Mouse (Mus musculus): ENCODE results near the gene Slc9a1. TPM values are rescaled to one million over a fixed set of nuclear protein-coding genes. Genes with fewer than 3 reads are reported as not detected.

The Slc9a1 gene
- polyA plus RNA-seq, 1 experiment from 2014 or later: 5.6 TPM

- 77% methylated on average over 7 of the region's 7 CpGs for WGBS
- Histone ChIP-seq H3K4me1 (peaks cover 20% of the 10 kb centered on the region), H3K9ac (0 out of 2 replicates have a peak overlapping the region, but pooled peaks have one; percentile 17), H3K9me3 (replicated peaks) (no peaks in the 10 kb centered on the region), H3K4me3 (no peak overlapping the region), H3K36me3 (ENCODE audit: poor library complexity, severe bottlenecking) (peaks cover 12% of the 10 kb centered on the region), H3K4me2 (no peak overlapping the region), H3K27ac (peak overlapping the region; percentile 57), H3K27me3 (no peaks in the 10 kb centered on the region)
- no peak for ATAC-seq
These were observed 38.5 kb downstream of the Slc9a1 start for GRCm38 (mm10) chr4:133408006-133408405.

GRCm38 (mm10) chr4:133410994-133411393 is 41.5 kb downstream of the Slc9a1 start:
- no peak for ATAC-seq
- H3K27me3 ChIP-seq: no peaks in the 10 kb centered on the region
- H3K9me3 ChIP-seq (replicated peaks): no peaks in the 10 kb centered on the region
- peaks cover 25% of the 10 kb centered on the region for H3K36me3 ChIP-seq (ENCODE audit: poor library complexity, severe bottlenecking)
- 93% methylated on average over 14 of the region's 14 CpGs for WGBS
- H3K9ac ChIP-seq: no peak overlapping the region
- H3K27ac ChIP-seq: no peak overlapping the region
- peaks cover 20% of the 10 kb centered on the region for H3K4me1 ChIP-seq
- H3K4me2 ChIP-seq: no peak overlapping the region
- no peak overlapping the region for H3K4me3 ChIP-seq

- H3K4me2 ChIP-seq: no peak overlapping the region
- 91% methylated on average over 14 of the region's 14 CpGs for WGBS
These were observed 42.6 kb downstream of the Slc9a1 start for GRCm38 (mm10) chr4:133412096-133412495.

GRCm38 (mm10) chr4:133412575-133413540 is 43.4 kb downstream of the Slc9a1 start:
- Histone ChIP-seq H3K36me3 (ENCODE audit: poor library complexity, severe bottlenecking) (peaks cover 40% of the 10 kb centered on the region), H3K4me2 (no peak overlapping the region), H3K9me3 (replicated peaks) (no peaks in the 10 kb centered on the region), H3K27me3 (no peaks in the 10 kb centered on the region), H3K4me3 (no peak overlapping the region), H3K4me1 (peaks cover 4% of the 10 kb centered on the region), H3K27ac (no peak overlapping the region), H3K9ac (no peak overlapping the region)
- ATAC-seq: no peak
- 93% methylated on average over 16 of the region's 16 CpGs for WGBS

More at GRCm38 (mm10) chr4:133412096-133412495, 42.6 kb downstream of the Slc9a1 start:
- no peak for ATAC-seq
- no peak overlapping the region for H3K4me3 ChIP-seq
- no peak overlapping the region for H3K9ac ChIP-seq
- no peaks in the 10 kb centered on the region for H3K27me3 ChIP-seq
- H3K27ac ChIP-seq: no peak overlapping the region
- H3K9me3 ChIP-seq (replicated peaks): no peaks in the 10 kb centered on the region
- peaks cover 12% of the 10 kb centered on the region for H3K4me1 ChIP-seq
- H3K36me3 ChIP-seq (ENCODE audit: poor library complexity, severe bottlenecking): peaks cover 36% of the 10 kb centered on the region

- Histone ChIP-seq H3K4me3 (no peak overlapping the region), H3K9me3 (replicated peaks) (no peaks in the 10 kb centered on the region), H3K27me3 (no peaks in the 10 kb centered on the region), H3K27ac (no peak overlapping the region), H3K4me1 (no peaks in the 10 kb centered on the region), H3K4me2 (no peak overlapping the region), H3K9ac (no peak overlapping the region), H3K36me3 (ENCODE audit: poor library complexity, severe bottlenecking) (peaks cover 48% of the 10 kb centered on the region)
- WGBS: 92% methylated on average over 7 of the region's 7 CpGs
- ATAC-seq: no peak
These were observed 44.1 kb downstream of the Slc9a1 start for GRCm38 (mm10) chr4:133413617-133414016.

- WGBS: 68% methylated on average over 4 of the region's 4 CpGs
- Histone ChIP-seq H3K27me3 (no peaks in the 10 kb centered on the region), H3K4me2 (no peak overlapping the region), H3K4me3 (no peak overlapping the region), H3K4me1 (no peaks in the 10 kb centered on the region), H3K9ac (no peak overlapping the region), H3K36me3 (ENCODE audit: poor library complexity, severe bottlenecking) (peaks cover 50% of the 10 kb centered on the region), H3K27ac (no peak overlapping the region), H3K9me3 (replicated peaks) (no peaks in the 10 kb centered on the region)
- no peak for ATAC-seq
These were observed 45.4 kb downstream of the Slc9a1 start for GRCm38 (mm10) chr4:133414920-133415319.

- Histone ChIP-seq H3K9me3 (replicated peaks) (no peaks in the 10 kb centered on the region), H3K36me3 (ENCODE audit: poor library complexity, severe bottlenecking) (peaks cover 59% of the 10 kb centered on the region), H3K4me2 (no peak overlapping the region), H3K27ac (no peak overlapping the region), H3K27me3 (no peaks in the 10 kb centered on the region), H3K9ac (no peak overlapping the region), H3K4me3 (no peak overlapping the region), H3K4me1 (no peaks in the 10 kb centered on the region)
- no peak for ATAC-seq
- whole genome bisulfite sequencing: 66% methylated on average over 14 of the region's 14 CpGs
These were observed 50.0 kb downstream of the Slc9a1 start for GRCm38 (mm10) chr4:133419312-133420004.

- Histone ChIP-seq H3K9me3 (replicated peaks) (no peaks in the 10 kb centered on the region), H3K36me3 (ENCODE audit: poor library complexity, severe bottlenecking) (peaks cover 45% of the 10 kb centered on the region), H3K9ac (no peak overlapping the region), H3K4me1 (no peaks in the 10 kb centered on the region), H3K27me3 (no peaks in the 10 kb centered on the region), H3K4me3 (no peak overlapping the region), H3K27ac (no peak overlapping the region), H3K4me2 (no peak overlapping the region)
- WGBS: 90% methylated on average over 12 of the region's 12 CpGs
- no peak for ATAC-seq
These were observed 52.5 kb downstream of the Slc9a1 start for GRCm38 (mm10) chr4:133421989-133422388.

GRCm38 (mm10) chr4:133422601-133423000 is 53.1 kb downstream of the Slc9a1 start:
- H3K9ac ChIP-seq: no peak overlapping the region
- no peak overlapping the region for H3K4me2 ChIP-seq
- H3K9me3 ChIP-seq (replicated peaks): no peaks in the 10 kb centered on the region
- H3K4me3 ChIP-seq: no peak overlapping the region
- 83% methylated on average over 15 of the region's 15 CpGs for WGBS
- H3K27me3 ChIP-seq: no peaks in the 10 kb centered on the region
- ATAC-seq: no peak
- H3K4me1 ChIP-seq: no peaks in the 10 kb centered on the region
- H3K27ac ChIP-seq: no peak overlapping the region
- peaks cover 42% of the 10 kb centered on the region for H3K36me3 ChIP-seq (ENCODE audit: poor library complexity, severe bottlenecking)

GRCm38 (mm10) chr4:133423108-133423507 is 53.6 kb downstream of the Slc9a1 start:
- Histone ChIP-seq H3K27ac (no peak overlapping the region; the same call in 1 of the 2 replicates), H3K4me2 (no peak overlapping the region), H3K9ac (no peak overlapping the region), H3K9me3 (replicated peaks) (no peaks in the 10 kb centered on the region), H3K36me3 (ENCODE audit: poor library complexity, severe bottlenecking) (peaks cover 37% of the 10 kb centered on the region), H3K4me1 (no peaks in the 10 kb centered on the region), H3K4me3 (no peak overlapping the region), H3K27me3 (no peaks in the 10 kb centered on the region)
- 51% methylated on average over 6 of the region's 6 CpGs for WGBS
- peak; percentile 41 for ATAC-seq

GRCm38 (mm10) chr4:133423691-133424090 is 54.2 kb downstream of the Slc9a1 start:
- peak; percentile 23; the same call in 1 of the 2 replicates for ATAC-seq

GRCm38 (mm10) chr4:133424100-133424499 is 54.6 kb downstream of the Slc9a1 start:
- WGBS: 38% methylated on average over 4 of the region's 4 CpGs
- Histone ChIP-seq H3K27me3 (no peaks in the 10 kb centered on the region), H3K4me1 (no peaks in the 10 kb centered on the region), H3K27ac (no peak overlapping the region), H3K36me3 (ENCODE audit: poor library complexity, severe bottlenecking) (peaks cover 30% of the 10 kb centered on the region), H3K4me2 (no peak overlapping the region), H3K9me3 (replicated peaks) (no peaks in the 10 kb centered on the region), H3K9ac (no peak overlapping the region), H3K4me3 (no peak overlapping the region)
- ATAC-seq: peak; percentile 60

More at GRCm38 (mm10) chr4:133423691-133424090, 54.2 kb downstream of the Slc9a1 start:
- Histone ChIP-seq H3K4me1 (no peaks in the 10 kb centered on the region), H3K4me2 (no peak overlapping the region), H3K9ac (no peak overlapping the region), H3K36me3 (ENCODE audit: poor library complexity, severe bottlenecking) (peaks cover 31% of the 10 kb centered on the region), H3K27me3 (no peaks in the 10 kb centered on the region), H3K9me3 (replicated peaks) (no peaks in the 10 kb centered on the region), H3K4me3 (no peak overlapping the region), H3K27ac (no peak overlapping the region; the same call in 1 of the 2 replicates)
- WGBS: 83% methylated on average over 6 of the region's 6 CpGs
